ENCODE assay signal across 8 mouse cellular contexts in genomic region chr4:57141908-57142361, GRCm38 (mm10). TPM values are rescaled to one million over a fixed set of nuclear protein-coding genes. Genes with fewer than 3 reads are reported as not detected.
A peak's percentile ranks its signal among the peaks of the same experiment; 100 is the strongest.
DNase-seq lines count a peak whose midpoint lies in the region; ATAC-seq and TF ChIP-seq lines count a peak whose summit lies in the region.

No protein-coding gene starts in this region.

- H3K4me3 ChIP-seq in bone marrow, adult 2 months (replicated peaks; ENCODE audit: control insufficient read depth, low read depth, low read length): peak overlapping the region; percentile 42
- H3K4me3 ChIP-seq in embryonic facial prominence, embryonic 12.5 days: peak overlapping the region; percentile 64
- peak overlapping the region; percentile 54 for H3K4me3 ChIP-seq in hindbrain, embryonic 11.5 days (ENCODE audit: low read depth, low read length)
- peak overlapping the region; percentile 67 for H3K4me3 ChIP-seq in liver, embryonic 13.5 days (replicated peaks)

- peak overlapping the region; percentile 33 for H3K9ac ChIP-seq in embryonic facial prominence, embryonic 12.5 days
- H3K9ac ChIP-seq in hindbrain, embryonic 11.5 days (ENCODE audit: low read depth, low read length): no peak overlapping the region
- peak overlapping the region; percentile 42 for H3K9ac ChIP-seq in liver, embryonic 13.5 days

- peaks cover 34% of the 10 kb centered on the region for H3K27me3 ChIP-seq in embryonic facial prominence, embryonic 12.5 days
- H3K27me3 ChIP-seq in hindbrain, embryonic 11.5 days (ENCODE audit: control insufficient read depth, insufficient read depth, low read length): peaks cover 28% of the 10 kb centered on the region
- peaks cover 89% of the 10 kb centered on the region for H3K27me3 ChIP-seq in liver, embryonic 13.5 days

- no peaks in the 10 kb centered on the region for H3K4me1 ChIP-seq in bone marrow, adult 2 months (ENCODE audit: control insufficient read depth, insufficient read depth, low read length)
- H3K4me1 ChIP-seq in embryonic facial prominence, embryonic 12.5 days: peaks cover 23% of the 10 kb centered on the region
- peaks cover 11% of the 10 kb centered on the region for H3K4me1 ChIP-seq in hindbrain, embryonic 11.5 days (replicated peaks; ENCODE audit: control insufficient read depth, insufficient read depth, low read length)
- H3K4me1 ChIP-seq in liver, embryonic 13.5 days (replicated peaks): peaks cover 17% of the 10 kb centered on the region

- WGBS in bone marrow, adult 2 months: under 1% methylated on average over 26 of the region's 26 CpGs
- 3% methylated on average over 26 of the region's 26 CpGs for WGBS in embryonic facial prominence, embryonic 12.5 days
- 6% methylated on average over 26 of the region's 26 CpGs for WGBS in hindbrain, embryonic 11.5 days
- WGBS in liver, embryonic 13.5 days (ENCODE audit: insufficient replicate concordance): 6% methylated on average over 26 of the region's 26 CpGs

- TF ChIP-seq CTCF in bone marrow, adult 2 months (IDR thresholded peaks at IDR 0.05; ENCODE audit: control insufficient read depth, insufficient read depth, low read length): no peak

- no peak for ATAC-seq in embryonic facial prominence, embryonic 12.5 days (ENCODE audit: insufficient number of reproducible peaks, insufficient read depth, low FRiP score, low TSS enrichment)
- ATAC-seq in hindbrain, embryonic 11.5 days (ENCODE audit: low FRiP score): peak; percentile 30; the same call in 1 of the 2 replicates
- no peak for ATAC-seq in liver, embryonic 13.5 days (ENCODE audit: low read depth)

- no peaks in the 10 kb centered on the region for H3K9me3 ChIP-seq in embryonic facial prominence, embryonic 12.5 days
- no peaks in the 10 kb centered on the region for H3K9me3 ChIP-seq in hindbrain, embryonic 11.5 days (ENCODE audit: control insufficient read depth, low read length)
- no peaks in the 10 kb centered on the region for H3K9me3 ChIP-seq in liver, embryonic 13.5 days (replicated peaks)

- no peaks in the 10 kb centered on the region for H3K36me3 ChIP-seq in embryonic facial prominence, embryonic 12.5 days
- no peaks in the 10 kb centered on the region for H3K36me3 ChIP-seq in hindbrain, embryonic 11.5 days (ENCODE audit: control insufficient read depth, insufficient read depth, low read length)
- no peaks in the 10 kb centered on the region for H3K36me3 ChIP-seq in liver, embryonic 13.5 days

- no peak for TF ChIP-seq POLR2A in bone marrow, adult 2 months (IDR thresholded peaks at IDR 0.05; ENCODE audit: borderline replicate concordance, control insufficient read depth, low read depth, low read length)

- peak overlapping the region; percentile 86 for H3K4me2 ChIP-seq in embryonic facial prominence, embryonic 12.5 days (replicated peaks)
- H3K4me2 ChIP-seq in hindbrain, embryonic 11.5 days (replicated peaks; ENCODE audit: low read depth, low read length): peak overlapping the region; percentile 87
- peak overlapping the region; percentile 82 for H3K4me2 ChIP-seq in liver, embryonic 13.5 days

- peak; percentile 58 for DNase-seq in kidney, adult 18-20 months
- no peak for DNase-seq in kidney, adult 8-10 months
- no peak for DNase-seq in hindbrain, embryonic 11.5 days (ENCODE audit: low spot score)
- DNase-seq in liver, embryonic 13.5 days: no peak
- DNase-seq in retina, postnatal 1 day: peak; percentile 65
- no peak for DNase-seq in c-Kit-positive CD71-positive TER-119-positive erythroid progenitor cells, embryonic 14.5 days (ENCODE audit: low spot score)

- H3K27ac ChIP-seq in bone marrow, adult 2 months (ENCODE audit: control insufficient read depth, insufficient read depth, low read depth, low read length, poor library complexity): no peak overlapping the region; the same call in 1 of the 2 replicates
- H3K27ac ChIP-seq in embryonic facial prominence, embryonic 12.5 days: no peak overlapping the region
- H3K27ac ChIP-seq in hindbrain, embryonic 11.5 days (ENCODE audit: low read depth, low read length): no peak overlapping the region
- H3K27ac ChIP-seq in liver, embryonic 13.5 days: no peak overlapping the region

RNA-seq across cellular contexts. Expression of gene Epb41l4b, which starts 1.3 kb away (rescaled TPM):
- polyA plus RNA-seq in bone marrow, adult 2 months (2011; ENCODE audit: insufficient read depth, insufficient read length, low replicate concordance, missing spikeins): 3.3 and 3.5 TPM in 2 replicates
- polyA plus RNA-seq in embryonic facial prominence, embryonic 12.5 days (2016; fragmentation: Nextera tagmentation; extraction: Ambion mirVana): 2.8 and 3.0 TPM in 2 replicates
- polyA plus RNA-seq in hindbrain, embryonic 11.5 days (2014; fragmentation: Nextera tagmentation; extraction: Ambion mirVana): 1.4 and 1.7 TPM in 2 replicates
- 1.3 and 1.5 TPM in 2 replicates for polyA plus RNA-seq in liver, embryonic 13.5 days (2015; fragmentation: Nextera tagmentation; extraction: Ambion mirVana)

Comparison
In these comparisons a context has a peak if more than half of its experiments do, and no peak if none do; other contexts are left out.
1. DNase-seq: peak in kidney, adult 18-20 months (single experiment) and retina, postnatal 1 day (single experiment); none in kidney, adult 8-10 months (0 of 2), hindbrain, embryonic 11.5 days (single experiment), liver, embryonic 13.5 days (single experiment) and c-Kit-positive CD71-positive TER-119-positive erythroid progenitor cells, embryonic 14.5 days (single experiment).
2. Peak in every context shown above with its lines, with median percentiles within 50 percentile points of each other: H3K4me3 ChIP-seq and H3K4me2 ChIP-seq.